Mouse (Mus musculus): ENCODE data around the gene Klf7.

GRCm38 (mm10) chr1:64089691-64090090, 32.4 kb downstream of the Klf7 start:
- TF ChIP-seq CTCF (IDR thresholded peaks at IDR 0.05) (no peak), EP300 (IDR thresholded peaks at IDR 0.05) (no peak)
